Mouse (Mus musculus): ENCODE data around the gene Mrnip.

DNA sequence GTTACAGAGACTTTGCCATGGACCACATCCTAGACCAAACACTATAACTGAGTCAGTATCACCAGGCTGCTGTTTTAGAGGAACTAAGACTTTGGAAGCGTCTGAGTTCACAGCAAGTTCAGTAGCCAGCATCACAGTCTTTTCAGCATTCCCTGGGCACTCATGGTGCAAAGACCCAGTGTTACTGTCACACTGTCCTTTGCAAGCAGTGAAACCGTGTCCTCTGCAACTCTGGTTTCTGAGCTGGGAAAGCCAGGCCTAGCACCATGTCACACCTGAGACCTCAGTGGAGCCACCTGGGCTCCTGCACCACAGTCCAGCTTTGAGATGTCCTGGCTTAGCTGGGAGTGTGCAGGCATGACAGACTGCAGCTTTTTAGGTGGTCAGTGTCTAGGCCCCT lies 24.7 kb downstream of the Mrnip start:
- TF ChIP-seq CTCF (IDR thresholded peaks at IDR 0.05) = no peak
- TF ChIP-seq POLR2A (IDR thresholded peaks at IDR 0.05; ENCODE audit: insufficient read depth, low read depth, low read length) = 0 out of 2 replicates have a peak, but pooled peaks have one; percentile 31
- no peak for TF ChIP-seq EP300 (IDR thresholded peaks at IDR 0.05; ENCODE audit: insufficient read depth, low read depth, low read length)

Measured in heart, adult 2 months (tissue).